Mouse (Mus musculus): Measurements from ENCODE around the gene Mustn1.

DNA sequence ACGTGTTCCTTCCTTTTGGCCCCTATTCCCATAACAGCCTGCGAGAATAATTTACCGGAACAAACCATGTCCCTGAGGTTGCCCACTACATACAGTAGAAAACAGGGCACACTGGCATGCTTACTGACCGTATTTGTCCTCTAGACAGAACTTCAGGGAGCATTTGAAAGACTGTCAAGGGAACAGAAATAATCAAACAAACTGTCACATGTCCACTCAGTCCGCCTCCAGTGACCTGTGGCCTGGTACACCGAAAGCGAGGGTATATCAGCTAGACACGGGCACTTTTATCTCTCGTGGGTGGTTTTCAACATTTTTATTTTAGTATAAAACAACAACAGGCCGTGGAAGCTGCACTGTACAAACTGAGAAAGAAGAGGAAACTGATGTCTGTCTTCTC lies 10.2 kb upstream of the Mustn1 start:
- no peak for TF ChIP-seq ZNF384 (IDR thresholded peaks at IDR 0.05; ENCODE audit: low read depth, low read length)
- TF ChIP-seq MAFK (IDR thresholded peaks at IDR 0.05; ENCODE audit: insufficient read depth, low read depth, low read length) = no peak

Measured in ES-E14 (cell line).